Mouse (Mus musculus): ENCODE measurements around the gene Msrb1.
A peak's percentile ranks its signal among the peaks of the same experiment; 100 is the strongest.
"Not testable (repeated sequence)": the region's sequence is repeated elsewhere in the genome, so short reads cannot be mapped to it uniquely, and the experiment has no call there.

Msrb1 gene

GRCm38 (mm10) chr17:24720616-24721015, 15.8 kb upstream of the Msrb1 start:
- not testable (repeated sequence) for DNase-seq

DNA sequence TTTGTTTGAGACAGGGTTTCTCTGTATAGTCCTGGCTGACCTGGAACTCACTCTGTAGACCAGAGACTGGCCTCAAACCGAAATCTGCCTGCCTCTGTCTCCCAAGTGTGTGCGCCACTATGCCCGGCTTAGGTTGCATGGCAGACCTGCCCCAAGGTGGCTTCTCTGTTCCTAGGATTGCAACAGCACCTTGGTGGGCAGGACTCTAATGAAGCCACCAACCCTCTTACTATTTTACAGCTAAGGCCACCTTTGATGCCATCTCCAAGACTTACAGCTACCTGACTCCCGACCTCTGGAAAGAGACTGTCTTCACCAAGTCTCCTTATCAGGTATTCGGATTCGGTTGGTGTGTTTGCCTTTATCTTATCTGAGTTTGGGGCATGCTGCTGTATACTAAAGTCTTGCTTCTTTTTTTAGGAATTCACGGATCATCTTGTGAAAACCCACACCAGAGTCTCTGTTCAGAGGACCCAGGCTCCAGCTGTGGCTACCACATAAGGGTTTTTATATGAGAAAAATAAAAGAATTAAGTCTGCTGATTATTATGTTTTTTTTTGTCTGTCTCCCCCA, 15.0 kb upstream of the Msrb1 start:
- DNase-seq, result not testable (repeated sequence)

DNA sequence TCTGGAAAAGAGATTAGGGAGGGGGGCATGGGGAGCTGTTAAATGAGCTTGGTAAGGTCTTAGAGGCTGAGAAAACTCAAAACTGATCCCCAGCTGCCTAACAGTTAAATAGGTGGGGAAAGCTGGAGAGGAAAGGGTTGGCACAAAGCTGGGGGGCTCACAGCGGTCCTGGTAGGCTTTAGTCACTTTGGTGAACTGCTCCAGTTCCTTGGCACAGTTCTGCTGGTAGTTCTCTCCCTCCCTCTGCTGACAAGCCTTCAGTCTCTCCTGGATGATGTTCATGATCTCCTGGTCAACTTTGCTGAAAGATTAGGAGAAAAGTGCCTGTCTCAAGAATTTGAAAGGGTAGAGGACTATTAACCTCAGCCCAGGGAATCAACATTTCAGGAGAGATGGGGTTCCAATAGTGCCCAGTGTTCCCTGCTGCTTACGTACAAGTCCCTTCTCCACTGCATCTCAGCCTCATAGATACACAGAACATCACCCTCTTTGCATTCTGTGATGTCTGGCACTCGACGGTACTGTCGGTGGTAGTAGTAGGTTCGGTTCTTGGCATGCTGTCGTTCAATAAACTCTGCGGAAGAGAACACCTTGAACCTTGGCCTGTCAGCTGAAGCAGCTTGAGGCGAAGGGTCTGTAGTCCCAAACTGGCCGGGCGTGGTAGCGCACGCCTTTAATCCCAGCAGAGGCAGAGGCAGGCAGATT, 14.1 kb upstream of the Msrb1 start:
- DNase-seq, result no peak

DNA sequence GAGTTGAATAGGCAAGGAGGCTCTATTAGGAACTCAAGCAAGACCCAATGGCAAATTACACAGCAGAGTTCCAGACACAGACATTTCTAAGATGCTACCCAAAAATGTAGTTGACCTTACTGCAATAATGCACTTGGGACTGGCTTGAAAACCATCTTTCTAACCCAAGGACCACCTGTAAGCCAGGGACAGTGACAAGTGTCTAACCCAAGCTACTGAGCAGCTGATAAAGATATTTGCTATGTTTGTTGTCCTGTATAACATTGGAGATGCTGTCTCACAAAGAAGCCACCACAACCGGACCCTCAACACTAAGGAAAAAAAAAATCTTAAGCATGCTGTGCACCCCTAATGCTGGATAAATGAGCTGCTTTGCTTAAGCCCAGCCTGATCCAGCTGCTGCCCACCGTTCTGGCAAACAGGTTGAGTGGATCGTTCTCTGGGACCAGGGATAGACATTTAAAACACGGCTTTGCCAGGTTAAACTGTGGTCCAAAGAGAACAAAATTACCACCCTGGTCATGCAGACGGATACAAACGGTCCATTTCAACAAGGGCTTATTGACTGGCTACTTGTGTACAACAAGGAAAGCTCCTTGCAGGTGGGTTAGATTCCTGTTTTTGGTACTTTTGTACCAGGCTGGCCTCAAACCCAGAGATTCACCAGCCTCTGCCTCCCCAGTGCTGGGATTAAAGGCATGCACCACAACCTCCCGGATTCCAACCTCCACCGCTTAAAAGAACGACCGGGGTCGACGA, 13.1 kb upstream of the Msrb1 start:
- DNase-seq, result no peak

DNA sequence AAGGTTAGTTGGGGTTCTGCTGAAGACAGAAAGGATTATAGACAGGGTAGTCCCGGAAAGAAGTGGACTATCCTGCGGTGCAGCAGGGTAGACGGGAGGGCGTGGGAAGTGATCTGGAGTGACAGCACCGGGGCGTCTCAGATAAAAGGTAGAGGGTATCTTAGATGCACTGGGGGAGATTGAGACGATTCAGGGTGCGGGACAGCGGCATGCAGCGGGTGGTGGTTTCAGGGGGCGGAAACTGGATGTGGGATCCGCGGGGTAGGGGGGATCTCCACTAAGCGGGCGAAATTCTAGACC, 12.6 kb upstream of the Msrb1 start:
- DNase-seq, result peak; percentile 47

- DNase-seq, result peak; percentile 98
Measured at GRCm38 (mm10) chr17:24724184-24724583, 12.3 kb upstream of the Msrb1 start, which contains the start of gene Ndufb10. Ndufb10 (minus strand) TSS chr17:24724478.

DNA sequence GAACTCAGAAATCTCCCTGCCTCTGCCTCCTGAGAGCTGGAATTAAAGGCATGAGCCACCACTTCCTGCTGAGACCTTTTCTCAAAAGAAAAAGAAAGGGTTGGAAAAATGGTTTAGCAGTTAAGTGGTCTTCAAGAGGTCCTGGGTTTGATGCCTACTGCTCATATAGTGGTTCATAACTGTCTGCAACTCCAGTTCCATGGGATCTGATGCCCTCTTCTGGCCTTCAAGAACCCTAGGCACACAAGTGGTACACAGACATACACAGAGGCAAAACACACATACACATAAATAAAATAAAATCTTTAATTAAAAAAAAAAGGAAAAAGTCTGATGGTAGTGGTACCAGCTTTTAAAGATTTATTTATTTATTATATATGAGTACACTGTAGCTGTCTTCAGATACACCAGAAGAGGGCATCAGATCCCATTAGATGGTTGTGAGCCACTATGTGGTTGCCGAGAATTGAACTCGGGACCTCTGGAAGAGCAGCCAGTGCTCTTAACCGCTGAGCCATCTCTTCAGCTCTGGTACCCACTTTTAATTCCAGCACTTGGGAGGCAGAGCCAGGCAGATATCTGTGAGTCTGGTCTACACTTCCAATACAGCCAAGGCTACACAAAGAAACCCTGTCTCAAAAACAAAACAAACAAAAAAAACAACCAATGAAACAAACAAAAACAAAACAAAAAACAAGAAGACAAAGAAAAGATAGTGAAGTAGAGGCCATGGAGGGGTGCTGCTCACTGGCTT, 10.6 kb upstream of the Msrb1 start:
- DNase-seq, result no peak

DNA sequence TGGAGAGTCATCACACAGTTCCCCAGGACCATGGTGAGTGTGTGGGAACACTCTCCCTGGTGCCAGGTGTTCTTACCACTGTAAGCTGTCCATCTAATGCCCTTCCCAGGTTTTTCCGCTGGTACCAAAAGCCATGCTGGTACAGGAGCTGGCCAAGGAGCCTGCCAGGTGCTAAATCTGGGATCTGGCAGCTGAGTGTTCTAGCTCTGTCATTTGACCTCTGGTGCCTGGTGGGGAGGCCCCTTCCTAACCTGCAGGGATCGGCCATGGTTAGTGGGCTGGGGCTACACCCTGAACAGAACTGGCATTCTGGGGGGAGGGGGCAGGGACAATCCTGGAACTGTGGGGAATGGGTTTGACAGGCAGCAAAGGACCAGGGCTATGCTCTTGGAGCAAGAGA, 8.8 kb upstream of the Msrb1 start, which contains the start of gene Rpl3l:
Rpl3l (plus strand) TSS at position 203 of the 400 bp plus-strand sequence.
- DNase-seq, result no peak

GRCm38 (mm10) chr17:24728184-24728583, 8.3 kb upstream of the Msrb1 start:
- no peak for DNase-seq

DNA sequence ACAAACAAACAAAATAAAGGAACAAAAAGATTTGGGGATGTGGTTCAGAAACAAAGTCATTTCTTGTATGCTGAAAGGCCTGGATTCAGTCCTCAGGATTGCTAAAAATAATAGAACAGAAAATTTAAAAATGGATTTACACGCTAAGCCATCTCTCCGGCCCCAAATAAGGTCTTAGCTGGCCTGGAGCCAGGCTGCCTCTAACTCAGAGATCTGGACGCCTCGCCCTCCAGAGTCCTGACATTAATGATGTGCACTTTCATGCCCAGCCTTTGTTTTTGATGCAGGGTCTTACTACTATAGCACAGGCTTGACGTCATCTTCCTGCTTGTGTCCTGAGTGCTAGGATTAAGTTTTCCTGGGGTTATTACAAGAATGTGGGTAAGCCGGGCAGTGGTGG, 7.4 kb upstream of the Msrb1 start:
- no peak for DNase-seq

DNA sequence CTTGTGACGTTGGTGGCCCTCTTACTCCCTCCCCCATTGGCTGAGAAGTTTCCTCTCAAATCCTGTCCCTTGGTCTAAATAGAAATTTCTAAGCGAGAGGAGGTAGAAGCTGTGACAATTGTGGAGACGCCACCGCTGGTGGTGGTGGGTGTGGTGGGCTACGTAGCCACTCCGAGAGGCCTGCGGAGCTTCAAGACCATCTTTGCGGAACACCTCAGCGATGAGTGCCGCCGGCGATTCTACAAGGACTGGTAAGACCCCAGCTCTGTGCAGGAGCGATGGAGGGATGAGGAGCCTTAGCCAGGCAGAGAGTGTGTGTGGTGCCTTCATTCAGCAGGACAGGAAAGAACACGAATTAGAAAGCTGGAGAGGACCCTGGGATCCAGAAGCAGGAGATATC, 5.7 kb upstream of the Msrb1 start:
- no peak for DNase-seq

DNA sequence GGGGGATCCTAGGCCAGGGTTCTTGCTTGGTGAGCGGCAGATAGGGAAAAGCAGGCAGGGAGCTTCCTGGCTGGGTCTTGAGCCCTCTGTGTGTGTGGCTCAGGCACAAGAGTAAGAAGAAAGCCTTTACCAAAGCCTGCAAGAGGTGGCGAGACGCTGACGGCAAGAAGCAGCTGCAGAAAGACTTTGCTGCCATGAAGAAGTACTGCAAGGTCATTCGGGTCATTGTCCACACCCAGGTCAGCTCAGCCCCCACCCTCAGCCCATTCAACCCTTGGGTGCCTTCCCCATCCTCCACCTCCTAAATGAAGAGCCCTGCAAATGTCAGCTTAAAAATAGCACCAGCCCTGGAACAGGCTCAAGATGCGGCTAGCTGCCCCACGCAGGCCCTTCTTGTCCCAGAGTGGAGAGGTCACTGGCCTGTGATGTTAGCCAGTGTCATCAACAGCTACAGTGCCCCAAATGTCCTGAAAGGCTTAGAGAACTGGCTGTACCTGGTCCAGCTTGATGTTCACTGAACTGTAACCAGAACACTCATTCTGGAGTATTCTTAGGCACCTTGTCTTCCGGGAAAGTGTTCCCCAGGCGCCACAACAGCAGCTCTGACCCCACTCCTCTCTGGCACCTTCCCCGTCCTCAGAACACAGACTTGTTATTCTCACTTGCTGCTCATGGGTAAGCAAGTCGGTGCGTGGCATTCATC, 4.1 kb upstream of the Msrb1 start:
- peak; percentile 48 for DNase-seq

DNA sequence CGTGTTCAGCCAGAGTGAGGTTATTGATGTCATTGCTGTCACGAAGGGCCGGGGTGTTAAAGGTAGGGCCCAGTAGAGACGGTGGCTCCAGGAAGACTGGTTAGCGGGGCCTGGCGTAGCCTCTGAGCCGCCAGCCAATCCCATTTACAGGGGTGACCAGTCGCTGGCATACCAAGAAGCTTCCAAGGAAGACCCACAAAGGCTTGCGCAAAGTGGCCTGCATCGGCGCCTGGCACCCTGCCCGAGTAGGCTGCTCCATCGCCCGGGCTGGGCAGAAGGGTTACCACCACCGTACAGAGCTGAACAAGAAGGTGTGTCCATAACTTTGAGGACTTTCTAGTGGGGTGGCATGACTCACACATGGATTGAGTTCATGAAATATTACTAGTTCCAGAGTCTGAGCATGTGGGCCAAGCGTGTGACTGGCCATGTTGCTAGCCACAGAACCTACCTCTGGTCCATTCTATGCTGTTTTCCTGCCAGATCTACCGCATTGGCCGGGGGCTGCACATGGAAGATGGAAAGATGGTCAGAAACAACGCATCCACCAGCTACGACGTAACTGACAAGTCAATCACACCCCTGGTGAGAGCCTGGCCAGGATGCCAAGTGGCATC, 2.9 kb upstream of the Msrb1 start:
- DNase-seq, result no peak

GRCm38 (mm10) chr17:24734513-24734912, 1.9 kb upstream of the Msrb1 start:
- DNase-seq, result no peak

DNA sequence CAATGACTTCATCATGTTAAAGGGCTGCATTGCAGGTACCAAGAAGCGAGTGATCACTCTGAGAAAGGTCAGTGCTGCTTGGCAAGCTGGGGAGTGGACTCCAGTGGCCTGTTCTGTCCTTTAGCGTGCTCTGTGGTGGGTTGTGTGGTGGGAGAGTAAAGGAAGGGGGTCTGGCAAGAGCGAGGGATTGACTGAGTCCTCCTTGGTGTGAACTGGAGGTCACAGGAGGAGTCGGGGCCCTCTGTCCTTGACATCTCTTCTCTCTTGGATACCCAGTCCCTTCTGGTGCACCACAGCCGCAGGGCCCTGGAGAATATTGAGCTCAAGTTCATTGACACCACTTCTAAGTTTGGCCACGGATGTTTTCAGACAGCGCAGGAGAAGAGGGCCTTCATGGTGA, 996 bp upstream of the Msrb1 start:
- DNase-seq, result no peak

GRCm38 (mm10) chr17:24737135-24737810, 831 bp downstream of the Msrb1 start:
- DNase-seq, result peak; percentile 58

DNA sequence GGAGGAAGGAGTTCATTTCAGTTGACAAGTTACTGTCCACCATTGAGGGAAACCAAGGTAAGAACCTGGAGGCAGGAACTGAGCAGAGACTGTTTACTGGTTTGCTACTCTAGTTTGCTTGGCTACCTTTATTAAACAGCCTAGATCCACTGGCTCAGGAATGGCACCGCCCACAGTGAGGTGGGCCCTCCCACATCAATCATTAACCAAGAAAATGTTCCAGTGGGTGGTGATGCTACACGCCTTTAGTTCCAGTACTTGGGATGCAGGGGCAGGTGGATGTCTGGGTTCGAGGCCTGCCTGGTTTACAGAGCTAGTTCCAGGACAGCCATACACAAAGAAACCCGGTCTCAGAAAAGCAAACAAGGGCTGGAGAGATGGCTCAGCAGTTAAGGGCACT, 1.8 kb downstream of the Msrb1 start:
- peak; percentile 81 for DNase-seq

- no peak for DNase-seq
Measured at GRCm38 (mm10) chr17:24739926-24740325, 3.5 kb downstream of the Msrb1 start.

DNA sequence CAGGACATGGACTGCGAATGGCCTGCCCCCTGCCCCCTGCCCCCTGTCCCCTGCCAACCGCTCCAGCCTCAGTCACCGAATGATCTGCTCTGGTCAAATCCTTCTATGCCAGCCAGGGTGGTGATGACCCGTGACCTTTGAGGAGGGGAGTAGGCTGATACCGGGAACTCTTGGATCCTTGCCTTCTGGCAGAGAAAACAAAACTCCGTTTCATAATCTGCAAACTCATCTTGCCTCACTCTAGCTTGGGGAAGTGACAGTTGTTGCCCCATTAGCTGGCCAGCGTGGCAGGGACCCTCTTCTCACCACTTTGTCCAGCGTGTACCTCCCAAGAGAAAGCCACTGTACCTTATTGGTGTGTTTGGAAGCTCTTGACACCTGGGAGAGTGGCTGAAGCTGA, 5.9 kb downstream of the Msrb1 start:
- no peak for DNase-seq

GRCm38 (mm10) chr17:24743896-24744295, 7.5 kb downstream of the Msrb1 start:
- no peak for DNase-seq

DNA sequence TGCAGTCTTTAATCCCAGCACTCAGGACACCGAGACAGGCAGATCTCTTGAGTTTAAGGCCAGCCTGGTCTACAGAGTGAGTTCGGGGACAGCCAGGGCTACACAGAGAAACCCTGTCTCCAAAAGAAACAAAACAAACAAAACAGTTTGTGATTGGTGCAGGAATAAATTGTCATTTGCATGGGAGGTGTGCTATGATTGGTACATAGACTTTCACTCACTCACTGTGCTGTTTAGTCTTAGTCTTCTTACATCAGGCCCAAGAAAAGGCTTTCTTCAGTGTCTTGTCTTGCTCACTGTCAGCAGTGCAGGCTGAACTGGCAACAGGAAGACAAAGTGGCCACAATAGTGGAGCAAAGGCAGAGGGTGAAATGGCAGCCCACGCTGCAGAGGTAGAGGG, 7.9 kb downstream of the Msrb1 start:
- DNase-seq, result no peak

Measured in kidney, adult 18-20 months (tissue).